Mouse (Mus musculus) testis, adult 2 months (tissue): Measurements from ENCODE around the gene Arl16.

Experiments
- CTCF ChIP-seq: fragments of 200-500 bp; IDR thresholded peaks from 2 replicates; pipeline ENCODE4 v1.5.1; 2012; ENCODE audit warnings: low read depth, mild to moderate bottlenecking, inconsistent platforms, low read length, moderate library complexity; ENCODE audit not compliant: control insufficient read depth, insufficient read depth, insufficient replicate concordance
- POLR2A ChIP-seq: fragments of 200-500 bp; IDR thresholded peaks from 2 replicates; pipeline ENCODE4 v1.6.1; 2012; ENCODE audit warnings: low read depth, mild to moderate bottlenecking, inconsistent platforms, low read length, moderate library complexity; ENCODE audit not compliant: control insufficient read depth

DNA sequence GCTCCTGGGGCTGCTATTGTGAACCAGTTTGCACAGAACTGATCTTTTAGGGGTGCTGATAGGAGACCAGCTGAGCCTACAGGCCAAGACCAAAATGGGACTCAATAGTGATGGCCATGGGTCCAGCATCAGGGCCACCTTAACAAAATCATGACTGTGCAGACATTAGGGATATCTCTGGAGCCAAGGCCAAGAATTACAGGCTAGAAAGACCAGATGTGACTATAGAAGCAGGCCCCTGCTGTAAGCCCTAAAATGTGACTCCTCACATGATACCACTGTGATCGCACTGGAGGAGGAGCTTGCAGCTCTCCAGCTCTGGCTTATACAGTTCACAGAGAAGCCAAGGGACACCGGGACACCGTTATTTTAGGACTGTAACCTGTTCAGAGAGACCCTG is 25.1 kb downstream of the Arl16 start, which contains the start of gene Tspan10:
- TF ChIP-seq CTCF: no peak
- no peak for TF ChIP-seq POLR2A
